Mouse (Mus musculus) MEL (cell line): ENCODE data around the gene Kcnmb1. TPM values are rescaled to one million over a fixed set of nuclear protein-coding genes. Genes with fewer than 3 reads are reported as not detected.

Experiments used
- DNase-seq: peaks from one replicate; pipeline ENCODE4 v3.0.0; 2011; ENCODE audit warnings: low read depth, low spot score
- H3K27ac ChIP-seq: 2 replicates; pipeline ENCODE4 v1.5.1; 2012; ENCODE audit warnings: low read depth, mild to moderate bottlenecking, control low read depth, low read length, moderate library complexity; ENCODE audit not compliant: control insufficient read depth
- H3K27me3 ChIP-seq, 2 experiments: fragments of 150-350 bp in 1 of 2; sonication (generic) in 1 of 2; 2 replicates each; pipeline ENCODE4 v1.6.1; 2012; ENCODE audit warnings: low read length in 2 of 2, mild to moderate bottlenecking in 2 of 2, improper control_type of control experiment in 1 of 2, moderate library complexity in 1 of 2; ENCODE audit not compliant: insufficient read depth in 2 of 2, control insufficient read depth in 1 of 2
- H3K36me3 ChIP-seq, 2 experiments: 2 replicates each; pipeline ENCODE4 v1.6.1; 2012 to 2014; ENCODE audit warnings: low read length in 2 of 2, improper control_type of control experiment in 1 of 2, inconsistent platforms in 1 of 2, mild to moderate bottlenecking in 1 of 2; ENCODE audit not compliant: insufficient read depth in 2 of 2, control insufficient read depth in 1 of 2
- H3K4me1 ChIP-seq, 2 experiments: fragments of 150-350 bp in 1 of 2; sonication (generic) in 1 of 2; 2 replicates each; pipeline ENCODE4 v1.6.1; 2012; ENCODE audit warnings: low read length in 2 of 2, improper control_type of control experiment in 1 of 2, mild to moderate bottlenecking in 1 of 2; ENCODE audit not compliant: insufficient read depth in 2 of 2, control insufficient read depth in 1 of 2
- H3K4me3 ChIP-seq, 2 experiments: fragments of 150-350 bp in 1 of 2; sonication (generic) in 1 of 2; 2 replicates each; pipeline ENCODE4 v1.5.1; 2012; ENCODE audit warnings: low read depth in 2 of 2, low read length in 2 of 2, mild to moderate bottlenecking in 2 of 2, moderate library complexity in 2 of 2, control low read depth in 1 of 2, improper control_type of control experiment in 1 of 2; ENCODE audit not compliant: control insufficient read depth in 1 of 2, insufficient read depth in 1 of 2
- H3K79me2 ChIP-seq: 2 replicates; pipeline ENCODE4 v1.6.1; 2012; ENCODE audit warnings: mild to moderate bottlenecking, low read length, moderate library complexity; ENCODE audit not compliant: control insufficient read depth, poor library complexity, insufficient read depth
- H3K9ac ChIP-seq: 2 replicates; pipeline ENCODE4 v1.6.1; 2012; ENCODE audit warnings: low read depth, mild to moderate bottlenecking, control low read depth, low read length, moderate library complexity; ENCODE audit not compliant: control insufficient read depth, poor library complexity, severe bottlenecking
- H3K9me3 ChIP-seq: fragments of 150-350 bp; sonication (generic); replicated peaks from 2 replicates; pipeline ENCODE4 v1.6.1; 2012; ENCODE audit warnings: mild to moderate bottlenecking, low read length, improper control_type of control experiment, moderate library complexity; ENCODE audit not compliant: insufficient read depth
- E2F4 ChIP-seq: IDR thresholded peaks from 2 replicates; pipeline ENCODE4 v1.6.1; 2011; ENCODE audit warnings: low read depth, low read length, improper control_type of control experiment, borderline replicate concordance
- ELF1 ChIP-seq: IDR thresholded peaks from 2 replicates; pipeline ENCODE4 v1.6.1; 2014; ENCODE audit warnings: low read depth, mild to moderate bottlenecking, inconsistent platforms, low read length, improper control_type of control experiment, moderate library complexity
- EP300 ChIP-seq, 2 experiments: IDR thresholded peaks; 2 replicates each; pipeline ENCODE4 v1.6.1; 2011; ENCODE audit warnings: improper control_type of control experiment in 2 of 2, low read length in 2 of 2, low read depth in 1 of 2, mild to moderate bottlenecking in 1 of 2
- GABPA ChIP-seq: IDR thresholded peaks from 2 replicates; pipeline ENCODE4 v1.6.1; 2012; ENCODE audit warnings: low read depth, mild to moderate bottlenecking, inconsistent platforms, low read length, improper control_type of control experiment, moderate library complexity
- HCFC1 ChIP-seq: IDR thresholded peaks from 2 replicates; pipeline ENCODE4 v1.6.1; 2012; ENCODE audit warnings: low read depth, mild to moderate bottlenecking, inconsistent platforms, low read length, improper control_type of control experiment, moderate library complexity
- KAT2A ChIP-seq: conservative IDR thresholded peaks from 2 replicates; pipeline ENCODE4 v1.6.1; 2012; ENCODE audit warnings: low read depth, low read length, improper control_type of control experiment, inconsistent platforms
- MAFK ChIP-seq: IDR thresholded peaks from 2 replicates; pipeline ENCODE4 v1.6.1; 2011; ENCODE audit warnings: low read depth, mild to moderate bottlenecking, low read length, improper control_type of control experiment, borderline replicate concordance
- MAX ChIP-seq: IDR thresholded peaks from 2 replicates; pipeline ENCODE4 v1.6.1; 2011; ENCODE audit warnings: low read length, improper control_type of control experiment
- MXI1 ChIP-seq: IDR thresholded peaks from 2 replicates; pipeline ENCODE4 v1.6.1; 2011; ENCODE audit warnings: mild to moderate bottlenecking, low read depth, low read length, improper control_type of control experiment
- MYB ChIP-seq: IDR thresholded peaks from 2 replicates; pipeline ENCODE4 v1.6.1; 2011; ENCODE audit warnings: mild to moderate bottlenecking, low read depth, low read length, improper control_type of control experiment
- MYC ChIP-seq: IDR thresholded peaks from 2 replicates; pipeline ENCODE4 v1.6.1; 2011; ENCODE audit warnings: low read depth, mild to moderate bottlenecking, low read length, improper control_type of control experiment, moderate library complexity
- NRF1 ChIP-seq: IDR thresholded peaks from 2 replicates; pipeline ENCODE4 v1.6.1; 2014; ENCODE audit warnings: low read depth, mild to moderate bottlenecking, inconsistent platforms, low read length, improper control_type of control experiment, moderate library complexity; ENCODE audit not compliant: poor library complexity, insufficient read depth, severe bottlenecking
- POLR2A ChIP-seq, 2 experiments: IDR thresholded peaks; 2 replicates each; pipeline ENCODE4 v1.6.1; 2011 to 2012; ENCODE audit warnings: low read length in 2 of 2, mild to moderate bottlenecking in 2 of 2, control low read depth in 1 of 2, improper control_type of control experiment in 1 of 2, low read depth in 1 of 2, moderate library complexity in 1 of 2; ENCODE audit not compliant: control insufficient read depth in 1 of 2, insufficient read depth in 1 of 2, poor library complexity in 1 of 2
- POLR2AphosphoS5 ChIP-seq: IDR thresholded peaks from 2 replicates; pipeline ENCODE4 v1.6.1; 2012; ENCODE audit warnings: low read depth, borderline replicate concordance, mild to moderate bottlenecking, inconsistent platforms, low read length, moderate library complexity, mixed read lengths
- SIN3A ChIP-seq: IDR thresholded peaks from 2 replicates; pipeline ENCODE4 v1.6.1; 2012; ENCODE audit warnings: low read length, improper control_type of control experiment, inconsistent platforms
- SMC3 ChIP-seq: IDR thresholded peaks from 2 replicates; pipeline ENCODE4 v1.6.1; 2011; ENCODE audit warnings: low read depth, low read length, improper control_type of control experiment
- TAL1 ChIP-seq: IDR thresholded peaks from 2 replicates; pipeline ENCODE4 v1.6.1; 2012; ENCODE audit warnings: mild to moderate bottlenecking, inconsistent platforms, low read length, moderate library complexity, mixed read lengths
- TBP ChIP-seq: IDR thresholded peaks from 2 replicates; pipeline ENCODE4 v1.8.0; 2011; ENCODE audit warnings: low read depth, low read length, improper control_type of control experiment
- TCF12 ChIP-seq: IDR thresholded peaks from 2 replicates; pipeline ENCODE4 v1.6.1; 2014; ENCODE audit warnings: low read depth, mild to moderate bottlenecking, inconsistent platforms, low read length, improper control_type of control experiment, moderate library complexity
- UBTF ChIP-seq: IDR thresholded peaks from 2 replicates; pipeline ENCODE4 v1.6.1; 2012; ENCODE audit warnings: low read depth, mild to moderate bottlenecking, inconsistent platforms, low read length, improper control_type of control experiment, moderate library complexity, borderline replicate concordance; ENCODE audit not compliant: insufficient read depth
- USF1 ChIP-seq: IDR thresholded peaks from 2 replicates; pipeline ENCODE4 v1.6.1; 2014; ENCODE audit warnings: low read depth, mild to moderate bottlenecking, inconsistent platforms, low read length, improper control_type of control experiment, moderate library complexity
- ZKSCAN1 ChIP-seq: IDR thresholded peaks from 2 replicates; pipeline ENCODE4 v1.6.1; 2012; ENCODE audit warnings: low read depth, mild to moderate bottlenecking, inconsistent platforms, low read length, improper control_type of control experiment, moderate library complexity
- ZNF384 ChIP-seq: IDR thresholded peaks from 2 replicates; pipeline ENCODE4 v1.6.1; 2012; ENCODE audit warnings: low read depth, mild to moderate bottlenecking, inconsistent platforms, low read length, improper control_type of control experiment
- polyA plus RNA-seq, 2 experiments: library from polyadenylated mRNA; stranded (reverse) in 1 of 2; unstranded in 1 of 2; fragments of >175 nt in 1 of 2; fragments of >200 nt in 1 of 2; gene quantifications; 2 replicates each; pipeline versions ENCODE4 v1.2.1 to v1.2.4; 2012; ENCODE audit warnings: low replicate concordance in 2 of 2, low read depth in 1 of 2; ENCODE audit not compliant: insufficient read length in 2 of 2, insufficient read depth in 1 of 2, missing spikeins in 1 of 2
- total RNA-seq: library from RNA; depleted of rRNA; stranded (reverse); fragments of 300-350 nt; gene quantifications from 2 replicates; pipeline ENCODE4 v1.2.3, GENCODE M21; 2012

The Kcnmb1 gene
- total and polyA plus RNA-seq, 3 experiments, result 0.15 to 0.85 TPM; not detected in 1

DNA sequence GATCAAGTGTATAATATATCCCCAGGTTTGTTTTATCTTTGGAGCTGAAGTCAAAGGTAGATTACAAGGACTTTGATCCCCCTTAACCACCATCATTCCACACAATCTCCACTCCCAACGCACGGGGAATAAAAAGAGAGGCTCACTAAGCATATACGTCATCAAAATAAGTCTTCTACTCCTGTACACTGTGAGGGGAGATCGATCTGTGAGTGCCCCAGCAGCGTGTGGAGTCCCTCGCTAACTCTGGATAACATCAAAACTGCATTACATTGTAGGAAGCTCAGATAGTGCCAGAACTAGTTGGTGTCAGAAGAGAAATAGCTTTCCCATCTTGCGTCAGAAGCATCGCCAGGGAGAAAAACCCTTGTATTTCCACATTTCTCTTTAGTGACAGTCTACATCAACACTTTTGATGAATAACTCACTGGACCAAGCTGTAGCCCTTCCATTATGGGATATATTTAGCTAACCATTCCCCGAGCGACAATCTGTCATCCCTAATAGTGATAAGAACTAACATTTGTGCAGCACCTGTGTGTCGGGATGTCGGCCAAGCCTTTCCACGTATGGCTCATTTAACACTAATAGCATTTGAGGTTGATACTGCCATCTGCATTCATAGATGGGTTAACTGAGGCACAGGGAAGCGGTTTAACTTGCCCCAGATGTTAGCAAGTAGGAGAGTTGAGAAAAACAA is 11.7 kb downstream of the Kcnmb1 start:
- Histone ChIP-seq H3K9ac (no peak overlapping the region), H3K4me1 (no peaks in the 10 kb centered on the region), H3K36me3 (no peaks in the 10 kb centered on the region), H3K27me3 (no peaks in the 10 kb centered on the region), H3K79me2 (no peaks in the 10 kb centered on the region), H3K27ac (no peak overlapping the region), H3K4me3 (no peak overlapping the region), H3K9me3 (no peaks in the 10 kb centered on the region)
- DNase-seq, result no peak
- TF ChIP-seq ZNF384 (no peak), TBP (no peak), UBTF (no peak), ZKSCAN1 (no peak), MYB (no peak), MAX (no peak), TAL1 (no peak), POLR2AphosphoS5 (no peak), GABPA (no peak), ELF1 (no peak), E2F4 (no peak), HCFC1 (no peak), MXI1 (no peak), EP300 (IDR thresholded peaks at IDR 0.05; ENCODE audit: low read depth in 1 of 2, low read length in 2 of 2) (no peak), NRF1 (no peak), MYC (no peak), TCF12 (no peak), POLR2A (IDR thresholded peaks at IDR 0.05; ENCODE audit: control insufficient read depth in 1 of 2, insufficient read depth in 1 of 2, low read depth in 1 of 2, low read length in 2 of 2, poor library complexity in 1 of 2) (no peak), SIN3A (no peak)

- H3K9me3 ChIP-seq, result no peaks in the 10 kb centered on the region
- no peaks in the 10 kb centered on the region for H3K4me1 ChIP-seq
- H3K36me3 ChIP-seq, result no peaks in the 10 kb centered on the region
- no peak for DNase-seq
- H3K27ac ChIP-seq, result no peak overlapping the region
- TF ChIP-seq MAFK, result no peak
- TF ChIP-seq SIN3A, result no peak
- TF ChIP-seq ELF1, result no peak
- no peak for TF ChIP-seq USF1
- no peak for TF ChIP-seq E2F4
- TF ChIP-seq POLR2AphosphoS5, result no peak
- no peak for TF ChIP-seq ZNF384
- no peak for TF ChIP-seq EP300 (IDR thresholded peaks at IDR 0.05; ENCODE audit: low read depth in 1 of 2, low read length in 2 of 2)
- no peak for TF ChIP-seq KAT2A
- TF ChIP-seq MYB, result no peak
- no peak for TF ChIP-seq SMC3
- TF ChIP-seq ZKSCAN1, result no peak
- TF ChIP-seq GABPA, result no peak
- no peak overlapping the region for H3K4me3 ChIP-seq
- no peak overlapping the region for H3K9ac ChIP-seq
- no peaks in the 10 kb centered on the region for H3K27me3 ChIP-seq
- no peaks in the 10 kb centered on the region for H3K79me2 ChIP-seq
Observed at GRCm38 (mm10) chr11:33975121-33975520, 12.3 kb downstream of the Kcnmb1 start.
